Mouse (Mus musculus): ENCODE measurements around the gene Lrp4. TPM values are rescaled to one million over a fixed set of nuclear protein-coding genes. Genes with fewer than 3 reads are reported as not detected.
"Not testable (repeated sequence)": the region's sequence is repeated elsewhere in the genome, so short reads cannot be mapped to it uniquely, and the experiment has no call there.

The Lrp4 gene
- total RNA-seq, 2 experiments from 2014 or later = 33.3 to 33.8 TPM

GRCm38 (mm10) chr2:91480399-91480801 is 23.1 kb downstream of the Lrp4 start:
- no peak for DNase-seq (ENCODE audit: extremely low spot score in 1 of 2, low spot score in 1 of 2)

GRCm38 (mm10) chr2:91480805-91481514 is 23.6 kb downstream of the Lrp4 start:
- peak in 1 of 2 experiments; percentile 43 for DNase-seq (ENCODE audit: extremely low spot score in 1 of 2, low spot score in 1 of 2)

GRCm38 (mm10) chr2:91484698-91485097 is 27.4 kb downstream of the Lrp4 start:
- no peak for DNase-seq (ENCODE audit: extremely low spot score in 1 of 2, low spot score in 1 of 2)

- no peak for DNase-seq (ENCODE audit: extremely low spot score in 1 of 2, low spot score in 1 of 2)
These were observed 27.9 kb downstream of the Lrp4 start for GRCm38 (mm10) chr2:91485256-91485655.

GRCm38 (mm10) chr2:91487295-91487694 is 30.0 kb downstream of the Lrp4 start:
- not testable (repeated sequence) for DNase-seq (ENCODE audit: extremely low spot score in 1 of 2, low spot score in 1 of 2)

GRCm38 (mm10) chr2:91492071-91492635 is 34.8 kb downstream of the Lrp4 start:
- DNase-seq (ENCODE audit: extremely low spot score in 1 of 2, low spot score in 1 of 2) = no peak

- no peak for DNase-seq (ENCODE audit: extremely low spot score in 1 of 2, low spot score in 1 of 2)
These were observed 36.7 kb downstream of the Lrp4 start for GRCm38 (mm10) chr2:91493981-91494380.

GRCm38 (mm10) chr2:91498093-91498719 is 40.9 kb downstream of the Lrp4 start:
- DNase-seq (ENCODE audit: extremely low spot score in 1 of 2, low spot score in 1 of 2) = no peak

- no peak for DNase-seq (ENCODE audit: extremely low spot score in 1 of 2, low spot score in 1 of 2)
These were observed 50.8 kb downstream of the Lrp4 start for GRCm38 (mm10) chr2:91508076-91508475.

- DNase-seq (ENCODE audit: extremely low spot score in 1 of 2, low spot score in 1 of 2) = no peak
These were observed 59.9 kb downstream of the Lrp4 start for GRCm38 (mm10) chr2:91517186-91517585.

GRCm38 (mm10) chr2:91526294-91527146 is 69.2 kb downstream of the Lrp4 start, which contains the start of gene Ckap5:
TSS of gene Ckap5 (plus strand) at chr2:91526762.
- DNase-seq (ENCODE audit: extremely low spot score in 1 of 2, low spot score in 1 of 2) = peak; percentile 84 to 90

- DNase-seq (ENCODE audit: extremely low spot score in 1 of 2, low spot score in 1 of 2) = peak; percentile 31 to 38
These were observed 69.8 kb downstream of the Lrp4 start for GRCm38 (mm10) chr2:91527147-91527486.

GRCm38 (mm10) chr2:91537588-91538205 is 80.4 kb downstream of the Lrp4 start:
- peak; percentile 32 to 49 for DNase-seq (ENCODE audit: extremely low spot score in 1 of 2, low spot score in 1 of 2)

Other genes starting within 250 kb of the Lrp4 start
- 10 to 100 TPM in 1 of 2 experiments, 1 to 10 TPM in 1; 8.0 to 10.4 TPM for gene Ddb2, start 220.5 kb upstream of the Lrp4 start, total RNA-seq (2021)
- 10 to 100 TPM; 25.9 to 30.6 TPM for gene Pacsin3, start 201.6 kb upstream of the Lrp4 start, total RNA-seq (2021)
- 10 to 100 TPM; 68.4 to 77.3 TPM for gene Arfgap2, start 192.5 kb upstream of the Lrp4 start, total RNA-seq (2021)
- 100 to 1,000 TPM; 101 to 108 TPM for gene 1110051M20Rik, start 12.8 kb upstream of the Lrp4 start, total RNA-seq (2021)
- 100 to 1,000 TPM; 107 to 115 TPM for gene Ckap5, start 69.3 kb downstream of the Lrp4 start, total RNA-seq (2021)
- not detected for gene F2, start 178.9 kb downstream of the Lrp4 start, total RNA-seq (2021)
- 10 to 100 TPM in 1 of 2 experiments, 1 to 10 TPM in 1; 8.9 to 12.1 TPM for gene Zfp408, start 192.3 kb downstream of the Lrp4 start, total RNA-seq (2021)
- 10 to 100 TPM; 64.1 to 68.9 TPM for gene Arhgap1, start 192.3 kb downstream of the Lrp4 start, total RNA-seq (2021)

Data from layer of hippocampus, postnatal 25 days (tissue).